Comparison of ENCODE assay signal across 12 mouse cellular contexts in genomic region chr4:29118679-29119479, GRCm38 (mm10).
DNase-seq lines count a peak whose midpoint lies in the region; ATAC-seq lines count a peak whose summit lies in the region.
"Had no signal": no experiment of that assay in that cellular context is flagged by ENCODE, and none has a peak within 500 bp of the region (broad histone marks: within the 10 kb centered on the region; RNA-seq: fewer than 3 reads in every experiment).

No protein-coding gene starts in this region.

- no peak overlapping the region for H3K27ac ChIP-seq in limb, embryonic 13.5 days
- H3K27ac ChIP-seq in limb, embryonic 10.5 days: no peak overlapping the region

- H3K4me1 ChIP-seq in limb, embryonic 13.5 days: peaks cover 13% of the 10 kb centered on the region
- no peaks in the 10 kb centered on the region for H3K4me1 ChIP-seq in limb, embryonic 10.5 days

- no peak overlapping the region for H3K4me3 ChIP-seq in limb, embryonic 13.5 days
- H3K4me3 ChIP-seq in limb, embryonic 10.5 days: no peak overlapping the region
- H3K4me3 ChIP-seq: erythroblast, embryonic 14.5 days had no signal

- peak; percentile 75 for ATAC-seq in limb, embryonic 13.5 days (ENCODE audit: low FRiP score, low read depth)

- DNase-seq in gastrocnemius, postnatal 10 days: peak; percentile 12
- DNase-seq in gastrocnemius, postnatal 25 days: no peak
- no peak for DNase-seq in limb, embryonic 10.5 days (ENCODE audit: low spot score)
- peak; percentile 11 for DNase-seq in urinary bladder, postnatal 14 days (ENCODE audit: low spot score)
- no peak for DNase-seq in urinary bladder, postnatal 25 days (ENCODE audit: low spot score)
- no peak for DNase-seq in spleen, adult 18-20 months
- DNase-seq in right cerebral cortex, postnatal 10 days (ENCODE audit: low spot score in 2 of 2): no peak
- DNase-seq: adrenal gland, adult 2 months; liver; thymus, postnatal 4 days had no signal

- no peaks in the 10 kb centered on the region for H3K36me3 ChIP-seq in limb, embryonic 13.5 days
- no peaks in the 10 kb centered on the region for H3K36me3 ChIP-seq in limb, embryonic 10.5 days

- no peaks in the 10 kb centered on the region for H3K9me3 ChIP-seq in limb, embryonic 13.5 days
- H3K9me3 ChIP-seq in limb, embryonic 10.5 days (replicated peaks): no peaks in the 10 kb centered on the region

- H3K4me2 ChIP-seq in limb, embryonic 13.5 days (replicated peaks): no peak overlapping the region

- 35% methylated on average over 7 of the region's 7 CpGs for WGBS in limb, embryonic 13.5 days
- WGBS in limb, embryonic 10.5 days: 53% methylated on average over 7 of the region's 7 CpGs

- H3K27me3 ChIP-seq in limb, embryonic 13.5 days: no peaks in the 10 kb centered on the region
- no peaks in the 10 kb centered on the region for H3K27me3 ChIP-seq in limb, embryonic 10.5 days (ENCODE audit: low read depth, poor library complexity, severe bottlenecking)

- H3K9ac ChIP-seq in limb, embryonic 13.5 days: no peak overlapping the region

Comparison
In these comparisons a context has a peak if more than half of its experiments do, and no peak if none do; other contexts are left out.
1. DNase-seq: peak in gastrocnemius, postnatal 10 days (single experiment) and urinary bladder, postnatal 14 days (single experiment); none in gastrocnemius, postnatal 25 days (single experiment), limb, embryonic 10.5 days (single experiment), urinary bladder, postnatal 25 days (single experiment), spleen, adult 18-20 months (0 of 2) and right cerebral cortex, postnatal 10 days (0 of 2).